Mouse (Mus musculus): Measurements from ENCODE around the gene Rab11fip4.

Gene Rab11fip4

GRCm38 (mm10) chr11:79713184-79713583 lies 122.2 kb downstream of the Rab11fip4 start:
- DNase-seq (ENCODE audit: low spot score): no peak

- DNase-seq (ENCODE audit: low spot score): no peak
These were observed 122.7 kb downstream of the Rab11fip4 start for GRCm38 (mm10) chr11:79713678-79714077.

DNA sequence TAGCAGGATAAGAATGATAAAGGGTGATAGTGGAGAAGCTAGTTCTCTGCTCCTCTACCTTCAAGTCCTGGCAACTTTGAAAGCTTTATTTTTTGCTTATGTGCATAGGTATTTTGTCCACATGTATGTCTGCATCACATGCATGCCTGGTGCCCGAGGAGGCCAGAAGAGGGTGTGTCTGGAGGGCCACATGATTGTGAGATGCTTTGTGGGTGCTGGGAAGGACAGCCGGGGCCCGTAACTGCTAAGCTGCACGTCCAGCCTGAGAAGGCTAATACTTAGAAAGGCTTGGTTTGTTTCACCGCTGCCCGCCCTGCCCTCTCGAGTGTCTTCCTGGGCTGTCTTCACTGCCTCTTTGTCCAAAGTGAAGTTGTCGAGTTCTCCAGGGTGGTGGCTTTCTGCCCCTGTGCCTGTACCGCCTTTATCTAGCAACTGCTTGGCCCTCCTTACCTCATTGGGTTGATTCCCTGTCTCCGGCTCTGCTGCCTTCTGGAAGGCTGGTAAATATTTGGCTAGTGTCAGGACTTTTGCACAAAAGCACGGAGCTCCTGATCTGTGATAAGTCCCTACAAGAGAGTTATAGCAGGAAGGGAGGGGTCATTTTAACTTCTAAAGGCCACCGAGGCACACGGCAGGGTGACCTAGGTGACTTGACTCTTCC lies 123.2 kb downstream of the Rab11fip4 start:
- DNase-seq (ENCODE audit: low spot score): no peak

- no peak for DNase-seq (ENCODE audit: low spot score)
These were observed 123.7 kb downstream of the Rab11fip4 start for GRCm38 (mm10) chr11:79714743-79715110.

DNA sequence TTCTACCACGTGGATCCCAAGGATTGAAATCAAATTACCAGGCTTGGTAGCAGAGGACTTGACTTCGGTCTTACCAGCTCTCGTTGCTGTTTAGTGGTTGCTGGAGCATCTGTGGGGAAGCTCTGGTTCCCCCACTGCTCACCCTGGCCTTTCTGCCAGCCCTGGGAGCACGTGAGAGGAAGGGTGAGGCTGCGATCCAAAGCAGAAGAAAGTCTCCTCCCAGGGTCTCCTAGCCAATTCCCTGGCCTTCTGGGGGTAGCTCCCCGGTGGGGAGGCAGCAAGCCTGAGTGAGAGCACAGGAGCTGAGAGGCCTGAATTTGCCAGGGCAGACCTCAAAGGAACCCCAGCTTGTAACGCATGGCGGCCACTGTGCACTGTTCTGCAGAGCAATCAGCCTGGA lies 124.3 kb downstream of the Rab11fip4 start:
- no peak for DNase-seq (ENCODE audit: low spot score)

DNA sequence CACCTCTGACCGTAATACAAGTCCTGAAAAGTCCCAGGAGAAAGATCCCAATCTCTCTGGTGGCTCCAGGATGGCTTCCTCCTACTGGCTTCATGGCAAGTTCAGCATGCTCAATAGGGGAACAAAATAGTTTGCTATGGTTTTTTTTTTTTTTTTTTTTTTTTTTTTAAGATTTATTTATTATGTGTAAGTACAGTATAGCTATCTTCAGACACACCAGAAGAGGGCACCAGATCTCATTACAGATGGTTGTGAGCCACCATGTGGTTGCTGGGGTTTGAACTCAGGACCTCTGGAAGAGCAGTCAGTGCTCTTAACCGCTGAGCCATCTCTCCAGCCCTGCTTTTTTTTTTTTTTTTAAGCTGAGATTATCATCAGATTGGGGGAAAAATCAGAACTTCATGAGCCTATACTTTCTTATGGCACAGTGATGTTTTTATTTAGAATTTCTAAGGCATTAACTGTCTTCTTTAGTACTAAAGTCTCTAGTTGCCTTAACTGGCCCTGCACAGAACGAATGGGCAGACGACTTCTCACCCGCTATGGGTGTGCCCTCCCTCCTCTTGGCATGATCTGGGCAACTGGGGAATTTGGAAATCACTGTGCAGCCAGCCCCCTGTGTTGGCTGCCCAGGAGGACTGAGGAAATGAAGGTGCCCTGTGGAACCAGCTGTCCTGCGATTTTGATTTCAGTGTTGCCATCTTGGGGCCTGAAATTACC lies 124.9 kb downstream of the Rab11fip4 start:
- no peak for DNase-seq (ENCODE audit: low spot score)

- DNase-seq (ENCODE audit: low spot score): no peak
These were observed 125.4 kb downstream of the Rab11fip4 start for GRCm38 (mm10) chr11:79716453-79716749.

- no peak for DNase-seq (ENCODE audit: low spot score)
These were observed 126.3 kb downstream of the Rab11fip4 start for GRCm38 (mm10) chr11:79717271-79717670.

GRCm38 (mm10) chr11:79717801-79718200 lies 126.8 kb downstream of the Rab11fip4 start:
- DNase-seq (ENCODE audit: low spot score): no peak

GRCm38 (mm10) chr11:79718202-79718601 lies 127.2 kb downstream of the Rab11fip4 start:
- DNase-seq (ENCODE audit: low spot score): no peak

DNA sequence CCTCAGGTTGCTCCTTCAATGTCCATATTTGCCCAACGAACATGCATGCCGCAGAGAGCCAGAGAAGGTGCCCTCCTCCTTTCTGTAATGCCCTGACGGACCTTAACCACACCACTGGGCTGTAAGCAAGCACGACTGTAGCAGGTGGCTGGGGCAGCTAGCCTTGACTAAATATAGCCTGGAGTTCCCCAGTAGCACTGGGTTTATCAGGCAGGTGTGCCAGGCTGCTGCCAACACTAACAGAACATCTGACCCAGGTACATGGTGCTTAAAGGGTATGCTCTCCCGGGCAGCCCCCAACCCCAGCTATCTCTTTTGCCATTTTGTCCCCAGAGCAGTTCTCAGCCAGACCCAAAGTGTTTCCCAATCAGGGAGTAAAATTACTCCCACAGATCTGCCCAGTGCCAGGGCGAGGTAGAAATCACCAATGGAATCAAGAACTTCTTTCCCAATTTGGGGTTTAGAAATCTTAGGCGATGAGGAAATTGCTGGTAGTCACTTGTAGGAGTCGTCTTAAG lies 127.9 kb downstream of the Rab11fip4 start:
- DNase-seq (ENCODE audit: low spot score): no peak

GRCm38 (mm10) chr11:79720737-79721136 lies 129.7 kb downstream of the Rab11fip4 start:
- DNase-seq (ENCODE audit: low spot score): no peak

DNA sequence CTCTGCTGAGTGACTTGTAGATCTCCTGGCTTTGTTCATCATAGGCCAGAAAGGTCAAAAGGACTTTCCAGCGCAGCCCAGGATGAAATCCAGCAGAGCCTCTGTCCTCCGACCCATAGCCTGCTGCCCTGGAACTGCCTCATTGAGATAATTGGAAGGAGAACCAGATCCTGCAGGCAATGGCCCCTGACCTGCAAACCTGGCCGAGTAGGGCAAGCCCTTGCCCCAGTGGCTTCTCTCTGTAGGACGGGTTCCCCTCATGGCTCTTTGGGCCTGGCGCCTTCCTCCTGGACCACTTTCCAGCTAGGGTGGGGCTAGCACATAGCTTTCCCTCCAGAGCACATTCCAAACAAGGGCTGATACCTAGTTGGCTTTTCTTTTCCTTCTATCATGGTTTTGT lies 131.8 kb downstream of the Rab11fip4 start:
- no peak for DNase-seq (ENCODE audit: low spot score)

- DNase-seq (ENCODE audit: low spot score): no peak
These were observed 134.0 kb downstream of the Rab11fip4 start for GRCm38 (mm10) chr11:79725005-79725404.

- DNase-seq (ENCODE audit: low spot score): no peak
These were observed 138.4 kb downstream of the Rab11fip4 start for GRCm38 (mm10) chr11:79729231-79730047.

- no peak for DNase-seq (ENCODE audit: low spot score)
These were observed 139.4 kb downstream of the Rab11fip4 start for GRCm38 (mm10) chr11:79730462-79730861.

DNA sequence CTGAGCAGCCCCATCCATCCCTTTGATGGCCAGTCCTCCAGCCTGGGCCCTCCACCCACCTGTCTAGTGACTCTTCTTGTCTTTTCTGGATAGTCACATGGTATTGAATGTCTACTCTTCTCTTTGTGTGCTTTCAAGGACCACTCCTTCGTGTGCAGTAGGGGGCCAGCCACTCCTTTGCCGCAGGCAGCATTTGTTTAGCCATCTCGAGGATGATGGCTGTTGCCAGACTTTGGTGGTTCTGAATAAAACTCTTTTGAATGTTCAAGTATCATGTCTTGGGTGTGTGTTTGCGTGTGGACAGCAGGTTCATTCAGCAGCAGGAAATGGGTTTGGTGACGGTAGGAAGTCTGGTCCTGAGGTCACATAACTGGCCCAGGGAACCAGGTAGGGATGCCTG lies 140.5 kb downstream of the Rab11fip4 start:
- no peak for DNase-seq (ENCODE audit: low spot score)

GRCm38 (mm10) chr11:79733013-79733412 lies 142.0 kb downstream of the Rab11fip4 start:
- no peak for DNase-seq (ENCODE audit: low spot score)

DNA sequence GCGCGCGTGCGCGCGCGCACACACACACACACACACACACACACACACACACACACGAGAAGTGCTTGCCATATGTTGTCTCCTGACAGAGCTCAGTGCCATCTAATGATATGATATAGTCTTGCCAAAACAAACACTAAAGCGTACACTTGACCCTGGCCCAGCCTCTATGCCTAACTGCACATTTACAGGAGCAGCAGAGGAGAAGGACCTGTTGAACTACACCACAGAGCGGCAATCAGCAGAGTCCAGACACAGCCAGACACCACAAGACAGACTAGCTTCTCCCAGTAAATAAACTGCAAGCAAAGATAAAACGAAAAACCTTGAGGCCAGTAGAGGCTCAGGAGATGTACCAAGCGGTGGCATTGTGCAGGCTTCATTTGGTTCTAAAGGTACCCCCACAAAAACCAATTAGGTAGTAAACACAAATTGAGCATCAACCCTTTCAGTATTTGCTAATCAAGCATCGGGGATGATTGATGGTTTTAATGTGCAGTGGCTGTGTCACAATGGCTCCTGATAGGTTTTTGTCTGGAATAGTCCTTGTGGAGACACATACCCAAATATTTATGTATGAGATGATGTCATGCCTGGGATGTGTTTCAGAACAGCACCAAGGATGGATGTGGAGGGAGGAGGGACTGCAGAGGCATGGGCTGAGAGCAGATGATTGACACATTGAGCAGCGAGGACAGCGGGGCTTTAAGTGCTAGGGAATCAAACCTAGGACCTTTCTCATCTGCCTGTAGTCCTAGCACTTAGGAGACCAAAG lies 145.4 kb downstream of the Rab11fip4 start:
- DNase-seq (ENCODE audit: low spot score): peak; percentile 15

- no peak for DNase-seq (ENCODE audit: low spot score)
These were observed 146.2 kb downstream of the Rab11fip4 start for GRCm38 (mm10) chr11:79737126-79737697.

GRCm38 (mm10) chr11:79737865-79738502 lies 147.0 kb downstream of the Rab11fip4 start:
- DNase-seq (ENCODE audit: low spot score): no peak

Measured in c-Kit-positive CD71-positive TER-119-positive erythroid progenitor cells, embryonic 14.5 days (primary cell).